ENCODE assay signal across 12 mouse cellular contexts in genomic region chr3:95427117-95427890, GRCm38 (mm10). TPM values are rescaled to one million over a fixed set of nuclear protein-coding genes. Genes with fewer than 3 reads are reported as not detected.
A peak's percentile ranks its signal among the peaks of the same experiment; 100 is the strongest.
DNase-seq lines count a peak whose midpoint lies in the region; ATAC-seq and TF ChIP-seq lines count a peak whose summit lies in the region.
"Not testable (repeated sequence)": the region's sequence is repeated elsewhere in the genome, so short reads cannot be mapped to it uniquely, and the experiment has no call there.
"Had no signal": no experiment of that assay in that cellular context is flagged by ENCODE, and none has a peak within 500 bp of the region (broad histone marks: within the 10 kb centered on the region; RNA-seq: fewer than 3 reads in every experiment).

No protein-coding gene starts in this region.

- H3K27ac ChIP-seq in embryonic facial prominence, embryonic 14.5 days (replicated peaks; ENCODE audit: low read depth, low read length); hindbrain, embryonic 13.5 days; layer of hippocampus, adult 2 months; liver, postnatal 0 days (ENCODE audit: low read depth); midbrain, embryonic 16.5 days (ENCODE audit: low read length); stomach, postnatal 0 days (replicated peaks): not testable (repeated sequence)

- not testable (repeated sequence) for H3K4me1 ChIP-seq in embryonic facial prominence, embryonic 14.5 days (ENCODE audit: control insufficient read depth, insufficient read depth, low read length); hindbrain, embryonic 13.5 days (replicated peaks); liver, postnatal 0 days (ENCODE audit: insufficient read depth); midbrain, embryonic 16.5 days (ENCODE audit: control insufficient read depth, insufficient read depth, low read length); stomach, postnatal 0 days (replicated peaks; ENCODE audit: control insufficient read depth, insufficient read depth)

- ATAC-seq in embryonic facial prominence, embryonic 14.5 days (ENCODE audit: low read depth), result peak; percentile 62
- ATAC-seq in granulocyte monocyte progenitor cell, adult 5-6 weeks (replicated peaks; ENCODE audit: poor library complexity, severe bottlenecking), result peak; percentile 84
- ATAC-seq in hindbrain, embryonic 13.5 days (ENCODE audit: low FRiP score), result peak; percentile 80
- ATAC-seq in liver, postnatal 0 days, result peak; percentile 61
- peak; percentile 79 for ATAC-seq in midbrain, embryonic 16.5 days
- ATAC-seq in stomach, postnatal 0 days (ENCODE audit: low FRiP score, low TSS enrichment), result peak; percentile 71

- H3K4me3 ChIP-seq in embryonic facial prominence, embryonic 14.5 days (ENCODE audit: low read depth, low read length), result peak overlapping the region; percentile 29; the same call in 1 of the 2 replicates
- peak overlapping the region; percentile 27 for H3K4me3 ChIP-seq in hindbrain, embryonic 13.5 days
- peak overlapping the region; percentile 49 for H3K4me3 ChIP-seq in layer of hippocampus, adult 2 months
- peak overlapping the region; percentile 27; the same call in 1 of the 2 replicates for H3K4me3 ChIP-seq in liver, postnatal 0 days (ENCODE audit: low read depth, low read length)
- peak overlapping the region; percentile 33 for H3K4me3 ChIP-seq in midbrain, embryonic 16.5 days (ENCODE audit: low read depth, low read length)
- H3K4me3 ChIP-seq in stomach, postnatal 0 days (ENCODE audit: low read depth, low read length), result peak overlapping the region; percentile 19; the same call in 1 of the 2 replicates

- TF ChIP-seq CTCF in layer of hippocampus, adult 2 months (conservative IDR thresholded peaks at IDR 0.05); liver, postnatal 0 days (IDR thresholded peaks at IDR 0.05; ENCODE audit: low read depth); stomach, postnatal 0 days (IDR thresholded peaks at IDR 0.05; ENCODE audit: low read depth): not testable (repeated sequence)

- H3K9me3 ChIP-seq in embryonic facial prominence, embryonic 14.5 days (ENCODE audit: control insufficient read depth, low read length); hindbrain, embryonic 13.5 days; liver, postnatal 0 days (ENCODE audit: low read length); midbrain, embryonic 16.5 days (replicated peaks; ENCODE audit: control insufficient read depth, low read length, poor library complexity, severe bottlenecking); stomach, postnatal 0 days (ENCODE audit: control insufficient read depth, low read length): not testable (repeated sequence)

- H3K36me3 ChIP-seq in embryonic facial prominence, embryonic 14.5 days (ENCODE audit: control insufficient read depth, insufficient read depth, low read length); hindbrain, embryonic 13.5 days; liver, postnatal 0 days (replicated peaks; ENCODE audit: insufficient read depth, low read length); midbrain, embryonic 16.5 days (ENCODE audit: control insufficient read depth, insufficient read depth, low read length); stomach, postnatal 0 days (ENCODE audit: control insufficient read depth, insufficient read depth, low read length): not testable (repeated sequence)

- TF ChIP-seq EP300 in liver, postnatal 0 days (IDR thresholded peaks at IDR 0.05; ENCODE audit: low read depth); stomach, postnatal 0 days (optimal IDR thresholded peaks at IDR 0.05): not testable (repeated sequence)

- peak; percentile 79 for DNase-seq in MEL-GATA-1-ER (ENCODE audit: extremely low read depth, low read depth)
- not testable (repeated sequence) for DNase-seq in embryonic facial prominence, embryonic 14.5 days (ENCODE audit: low spot score); layer of hippocampus, adult 2 months (ENCODE audit: low spot score in 2 of 2); liver, postnatal 0 days; stomach, postnatal 0 days (ENCODE audit: low spot score)

- peak overlapping the region; percentile 52 for H3K4me2 ChIP-seq in embryonic facial prominence, embryonic 14.5 days (ENCODE audit: low read depth, low read length)
- peak overlapping the region; percentile 48 for H3K4me2 ChIP-seq in hindbrain, embryonic 13.5 days
- H3K4me2 ChIP-seq in liver, postnatal 0 days (ENCODE audit: low read depth, low read length), result peak overlapping the region; percentile 62
- peak overlapping the region; percentile 53 for H3K4me2 ChIP-seq in midbrain, embryonic 16.5 days (ENCODE audit: low read length)
- H3K4me2 ChIP-seq in stomach, postnatal 0 days (replicated peaks; ENCODE audit: low read depth), result peak overlapping the region; percentile 41

- 56% methylated on average over 5 of the region's 33 CpGs for WGBS in embryonic facial prominence, embryonic 14.5 days
- 48% methylated on average over 8 of the region's 33 CpGs for WGBS in hindbrain, embryonic 13.5 days
- 26% methylated on average over 6 of the region's 33 CpGs for WGBS in liver, postnatal 0 days (ENCODE audit: insufficient replicate concordance)
- WGBS in midbrain, embryonic 16.5 days, result 75% methylated on average over 6 of the region's 33 CpGs
- WGBS in stomach, postnatal 0 days, result 52% methylated on average over 8 of the region's 33 CpGs

- H3K27me3 ChIP-seq in embryonic facial prominence, embryonic 14.5 days (replicated peaks; ENCODE audit: control insufficient read depth, insufficient read depth, low read length); liver, postnatal 0 days (ENCODE audit: insufficient read depth, low read length); midbrain, embryonic 16.5 days (ENCODE audit: control insufficient read depth, insufficient read depth, low read depth, low read length); stomach, postnatal 0 days (ENCODE audit: control insufficient read depth, insufficient read depth, low read length): not testable (repeated sequence)
- H3K27me3 ChIP-seq in hindbrain, embryonic 13.5 days, result peaks cover 12% of the 10 kb centered on the region; the same call in 1 of the 2 replicates

- H3K9ac ChIP-seq in embryonic facial prominence, embryonic 14.5 days (ENCODE audit: low read depth, low read length), result 0 out of 2 replicates have a peak overlapping the region, but pooled peaks have one; percentile 49
- H3K9ac ChIP-seq in hindbrain, embryonic 13.5 days; liver, postnatal 0 days (replicated peaks); midbrain, embryonic 16.5 days (ENCODE audit: low read depth, low read length); stomach, postnatal 0 days (ENCODE audit: low read length): not testable (repeated sequence)

RNA-seq across cellular contexts. Expression of gene Arnt, which starts 6.9 kb away (rescaled TPM):
- 32.5 and 38.1 TPM in 2 replicates for polyA plus RNA-seq in embryonic facial prominence, embryonic 14.5 days (2014; fragmentation: Nextera tagmentation; extraction: Ambion mirVana)
- 31.4 and 34.3 TPM in 2 replicates for total RNA-seq in granulocyte monocyte progenitor cell, adult 5-6 weeks (2014; fragmentation: Nextera tagmentation)
- 14.7 and 17.1 TPM in 2 replicates for total RNA-seq in granulocyte monocyte progenitor cell, adult 5-6 weeks (2017)
- polyA plus RNA-seq in hindbrain, embryonic 13.5 days (2015; fragmentation: Nextera tagmentation; extraction: Ambion mirVana), result 20.0 and 21.0 TPM in 2 replicates
- total RNA-seq in layer of hippocampus, adult 2 months (2021), result 10 to 100 TPM; 36.0 to 45.1 TPM
- polyA plus RNA-seq in liver, postnatal 0 days (2015; fragmentation: Nextera tagmentation; extraction: Ambion mirVana), result 7.9 and 9.4 TPM in 2 replicates
- polyA plus RNA-seq in midbrain, embryonic 16.5 days (2015; fragmentation: Nextera tagmentation; extraction: Ambion mirVana), result 18.4 and 18.8 TPM in 2 replicates
- polyA plus RNA-seq in stomach, postnatal 0 days (2015; fragmentation: Nextera tagmentation; extraction: Ambion mirVana), result 14.2 and 15.3 TPM in 2 replicates

RNA-seq across cellular contexts. Expression of gene 4930558C23Rik, which starts 24.7 kb away (rescaled TPM):
- 0.30 TPM in 1 of 2 replicates, not detected in the other for polyA plus RNA-seq in embryonic facial prominence, embryonic 14.5 days (2014; fragmentation: Nextera tagmentation; extraction: Ambion mirVana)
- not detected in 2 replicates for total RNA-seq in granulocyte monocyte progenitor cell, adult 5-6 weeks (2014; fragmentation: Nextera tagmentation)
- not detected in 2 replicates for total RNA-seq in granulocyte monocyte progenitor cell, adult 5-6 weeks (2017)
- not detected in 2 replicates for polyA plus RNA-seq in hindbrain, embryonic 13.5 days (2015; fragmentation: Nextera tagmentation; extraction: Ambion mirVana)
- not detected for total RNA-seq in layer of hippocampus, adult 2 months (2021)
- not detected in 2 replicates for polyA plus RNA-seq in liver, postnatal 0 days (2015; fragmentation: Nextera tagmentation; extraction: Ambion mirVana)
- polyA plus RNA-seq in midbrain, embryonic 16.5 days (2015; fragmentation: Nextera tagmentation; extraction: Ambion mirVana), result not detected in 2 replicates
- 0.13 and 0.15 TPM in 2 replicates for polyA plus RNA-seq in stomach, postnatal 0 days (2015; fragmentation: Nextera tagmentation; extraction: Ambion mirVana)
- total RNA-seq: adrenal gland, adult 2 months; CH12.LX; gastrocnemius, postnatal 36 days; layer of hippocampus, postnatal 25 days had no signal
- polyA plus RNA-seq: adrenal gland, adult 2 months had no signal
